Mouse (Mus musculus): ENCODE data around the gene Foxo1. TPM values are rescaled to one million over a fixed set of nuclear protein-coding genes. Genes with fewer than 3 reads are reported as not detected.

Gene Foxo1
- polyA plus RNA-seq, 1 experiment from 2014 or later = 2.9 TPM

GRCm38 (mm10) chr3:52270511-52270910, 2.4 kb downstream of the Foxo1 start:
- no peak for ATAC-seq (ENCODE audit: low FRiP score)
- Histone ChIP-seq H3K4me2 (peak overlapping the region; percentile 98), H3K27ac (no peak overlapping the region), H3K9ac (no peak overlapping the region), H3K27me3 (peaks cover 40% of the 10 kb centered on the region), H3K9me3 (no peaks in the 10 kb centered on the region), H3K36me3 (replicated peaks) (no peaks in the 10 kb centered on the region), H3K4me3 (replicated peaks) (peak overlapping the region; percentile 77), H3K4me1 (peaks cover 29% of the 10 kb centered on the region)
- WGBS = 32% methylated on average over 3 of the region's 3 CpGs

GRCm38 (mm10) chr3:52271376-52271775, 3.2 kb downstream of the Foxo1 start:
- Histone ChIP-seq H3K27me3 (peaks cover 32% of the 10 kb centered on the region), H3K4me3 (replicated peaks) (no peak overlapping the region), H3K9me3 (no peaks in the 10 kb centered on the region), H3K27ac (no peak overlapping the region), H3K36me3 (replicated peaks) (no peaks in the 10 kb centered on the region), H3K4me1 (peaks cover 29% of the 10 kb centered on the region), H3K4me2 (no peak overlapping the region), H3K9ac (no peak overlapping the region)
- no peak for ATAC-seq (ENCODE audit: low FRiP score)
- 85% methylated on average over 5 of the region's 5 CpGs for WGBS

DNA sequence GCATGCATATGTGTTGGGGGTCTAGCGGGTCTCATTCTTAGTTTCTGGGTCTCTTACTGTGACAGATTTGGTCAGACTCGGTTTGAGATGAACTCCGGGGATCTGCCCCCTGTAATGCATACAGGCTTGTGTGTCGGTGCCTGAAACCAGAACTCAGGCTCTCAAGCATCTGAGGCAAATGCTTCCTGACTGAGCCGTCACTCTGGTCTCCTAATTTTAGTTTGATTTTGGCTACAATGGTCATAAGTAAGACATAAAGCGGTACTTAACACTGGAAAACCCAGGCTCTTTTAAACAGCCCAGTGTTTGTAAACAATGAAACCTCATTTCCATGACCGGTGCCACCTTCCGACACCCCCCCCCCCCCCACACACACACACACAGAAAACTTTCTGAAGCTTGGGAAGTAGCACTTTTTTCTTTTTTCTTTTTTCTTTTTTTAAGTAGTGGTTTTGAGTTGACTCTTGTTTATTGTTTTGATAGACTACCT, 4.3 kb downstream of the Foxo1 start:
- Histone ChIP-seq H3K9me3 (no peaks in the 10 kb centered on the region), H3K4me3 (replicated peaks) (no peak overlapping the region), H3K36me3 (replicated peaks) (no peaks in the 10 kb centered on the region), H3K4me1 (peaks cover 20% of the 10 kb centered on the region), H3K4me2 (no peak overlapping the region), H3K27me3 (peaks cover 22% of the 10 kb centered on the region), H3K27ac (no peak overlapping the region), H3K9ac (no peak overlapping the region)
- 60% methylated on average over 8 of the region's 8 CpGs for WGBS
- no peak for ATAC-seq (ENCODE audit: low FRiP score)

DNA sequence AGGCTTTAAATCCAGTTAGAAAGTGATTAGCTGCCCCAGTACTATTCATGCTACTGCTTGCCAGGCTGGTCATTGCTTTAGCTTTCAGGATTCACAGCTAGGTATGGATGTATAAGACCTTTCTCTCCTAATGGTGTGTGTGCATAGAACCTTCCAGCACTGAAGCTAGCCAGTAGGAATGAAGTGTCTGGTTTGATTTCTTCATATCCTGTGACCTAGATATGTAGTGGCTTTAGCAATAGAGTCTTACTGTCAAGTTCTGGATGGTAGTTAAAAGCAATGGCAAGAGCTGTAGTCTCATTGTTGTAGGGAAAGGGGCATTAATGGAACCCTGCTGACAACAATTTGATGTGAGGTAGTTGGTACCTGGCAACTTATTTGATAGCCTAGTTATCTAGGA, 6.3 kb downstream of the Foxo1 start:
- H3K27me3 ChIP-seq = peaks cover 12% of the 10 kb centered on the region
- no peak for ATAC-seq (ENCODE audit: low FRiP score)
- H3K9ac ChIP-seq = no peak overlapping the region
- no peaks in the 10 kb centered on the region for H3K9me3 ChIP-seq
- H3K27ac ChIP-seq = no peak overlapping the region
- no peak overlapping the region for H3K4me2 ChIP-seq
- peaks cover 7% of the 10 kb centered on the region for H3K4me1 ChIP-seq
- no peak overlapping the region for H3K4me3 ChIP-seq (replicated peaks)
- no peaks in the 10 kb centered on the region for H3K36me3 ChIP-seq (replicated peaks)

DNA sequence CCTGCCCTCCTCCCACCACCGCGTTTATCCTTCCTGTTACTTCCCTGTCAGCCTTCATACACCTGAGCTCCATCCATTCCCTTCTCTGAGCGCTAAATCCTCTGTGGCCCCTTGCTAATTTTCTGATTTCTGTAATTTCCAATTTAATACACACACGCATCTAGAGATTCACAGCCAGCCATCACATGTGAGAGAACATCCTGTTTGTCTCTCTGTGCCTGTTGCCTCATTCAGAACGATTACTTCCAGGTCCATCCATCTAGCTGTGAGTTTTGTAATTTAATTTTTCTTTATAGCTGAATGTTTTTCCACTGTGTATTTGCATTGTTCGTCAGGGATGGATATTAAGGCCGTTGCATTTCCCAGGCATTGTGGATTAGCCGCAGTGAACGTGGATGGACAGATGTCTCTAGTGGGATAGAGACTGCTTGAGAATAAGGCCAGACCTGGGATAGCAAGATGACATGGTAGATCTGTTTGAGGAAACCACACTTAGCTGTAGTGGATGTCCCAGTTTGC, 7.0 kb downstream of the Foxo1 start:
- Histone ChIP-seq H3K27ac (no peak overlapping the region), H3K36me3 (replicated peaks) (no peaks in the 10 kb centered on the region), H3K9me3 (no peaks in the 10 kb centered on the region), H3K9ac (no peak overlapping the region), H3K27me3 (peaks cover 5% of the 10 kb centered on the region), H3K4me3 (replicated peaks) (no peak overlapping the region), H3K4me1 (peaks cover 1% of the 10 kb centered on the region; the same call in 1 of the 2 replicates), H3K4me2 (no peak overlapping the region)
- WGBS = 89% methylated on average over 9 of the region's 9 CpGs
- ATAC-seq (ENCODE audit: low FRiP score) = no peak

DNA sequence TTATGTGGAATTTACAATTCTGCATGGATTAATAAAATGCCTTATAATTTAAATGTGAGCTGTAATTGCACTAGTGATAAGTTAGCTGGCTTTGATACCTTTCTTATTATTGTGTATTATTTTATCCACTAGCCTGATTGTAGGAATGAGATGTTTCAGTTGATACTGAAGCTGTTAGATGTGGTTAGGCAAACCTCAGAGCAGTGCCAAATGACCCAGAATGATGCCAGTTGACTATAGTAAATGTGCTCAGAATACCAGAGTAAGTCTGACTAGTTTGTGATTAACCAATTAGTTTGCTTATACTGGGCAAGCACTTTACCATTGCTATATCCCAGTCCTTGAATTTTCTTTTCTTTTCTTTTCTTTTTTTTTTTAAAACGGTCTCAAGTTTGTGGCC, 12.5 kb downstream of the Foxo1 start:
- H3K4me2 ChIP-seq = no peak overlapping the region
- no peak overlapping the region for H3K27ac ChIP-seq
- ATAC-seq (ENCODE audit: low FRiP score) = no peak
- WGBS = 88% methylated on average over 1 of the region's 1 CpGs
- H3K4me3 ChIP-seq (replicated peaks) = no peak overlapping the region
- H3K4me1 ChIP-seq = no peaks in the 10 kb centered on the region
- H3K36me3 ChIP-seq (replicated peaks) = no peaks in the 10 kb centered on the region
- no peak overlapping the region for H3K9ac ChIP-seq
- H3K27me3 ChIP-seq = no peaks in the 10 kb centered on the region
- H3K9me3 ChIP-seq = no peaks in the 10 kb centered on the region

DNA sequence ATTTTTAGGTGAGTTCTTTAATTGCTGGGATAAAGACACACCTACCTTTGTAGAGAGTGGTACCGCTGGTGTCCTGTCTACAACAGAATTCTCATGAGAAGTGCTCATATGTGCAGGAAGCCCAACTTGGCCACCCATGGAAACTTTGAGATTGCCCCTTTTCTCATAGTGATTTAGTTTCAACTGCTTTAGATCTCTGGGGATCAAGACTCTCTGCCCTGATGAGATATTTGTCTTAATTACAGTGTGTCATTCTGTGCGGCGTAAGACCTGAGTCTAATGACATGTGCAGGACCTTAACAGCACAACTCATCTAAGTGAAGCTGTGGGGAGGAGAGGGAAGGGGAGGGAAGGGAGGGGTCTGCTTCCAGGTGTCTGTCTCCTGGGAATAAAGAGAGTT, 13.7 kb downstream of the Foxo1 start:
- H3K9me3 ChIP-seq = no peaks in the 10 kb centered on the region
- no peak for ATAC-seq (ENCODE audit: low FRiP score)
- no peak overlapping the region for H3K9ac ChIP-seq
- H3K4me3 ChIP-seq (replicated peaks) = no peak overlapping the region
- no peaks in the 10 kb centered on the region for H3K4me1 ChIP-seq
- H3K4me2 ChIP-seq = no peak overlapping the region
- no peak overlapping the region for H3K27ac ChIP-seq
- 91% methylated on average over 3 of the region's 3 CpGs for WGBS
- H3K36me3 ChIP-seq (replicated peaks) = no peaks in the 10 kb centered on the region
- no peaks in the 10 kb centered on the region for H3K27me3 ChIP-seq

DNA sequence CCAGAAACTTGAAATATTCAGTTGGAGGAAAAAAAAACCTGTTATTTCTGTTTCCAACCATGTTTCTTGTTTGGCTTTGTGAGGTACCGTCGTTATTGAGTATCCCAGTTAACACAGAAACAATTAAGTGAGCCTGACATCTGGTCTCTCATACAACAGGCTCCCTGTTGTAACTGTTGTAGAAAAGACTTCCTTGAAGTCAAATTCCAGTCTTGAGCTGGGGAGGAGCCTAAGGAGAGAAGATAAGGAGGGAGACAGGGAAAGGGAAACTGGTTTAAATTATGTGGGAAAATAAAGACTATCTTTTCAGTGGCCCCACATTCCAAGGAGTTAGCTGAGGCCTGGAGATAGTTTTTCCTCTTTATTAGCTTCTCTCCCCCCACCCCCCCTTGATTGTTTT, 14.2 kb downstream of the Foxo1 start:
- Histone ChIP-seq H3K4me2 (no peak overlapping the region), H3K27me3 (no peaks in the 10 kb centered on the region), H3K36me3 (replicated peaks) (no peaks in the 10 kb centered on the region), H3K27ac (no peak overlapping the region), H3K4me1 (no peaks in the 10 kb centered on the region), H3K4me3 (replicated peaks) (no peak overlapping the region), H3K9ac (no peak overlapping the region), H3K9me3 (no peaks in the 10 kb centered on the region)
- ATAC-seq (ENCODE audit: low FRiP score) = no peak
- 54% methylated on average over 2 of the region's 2 CpGs for WGBS

DNA sequence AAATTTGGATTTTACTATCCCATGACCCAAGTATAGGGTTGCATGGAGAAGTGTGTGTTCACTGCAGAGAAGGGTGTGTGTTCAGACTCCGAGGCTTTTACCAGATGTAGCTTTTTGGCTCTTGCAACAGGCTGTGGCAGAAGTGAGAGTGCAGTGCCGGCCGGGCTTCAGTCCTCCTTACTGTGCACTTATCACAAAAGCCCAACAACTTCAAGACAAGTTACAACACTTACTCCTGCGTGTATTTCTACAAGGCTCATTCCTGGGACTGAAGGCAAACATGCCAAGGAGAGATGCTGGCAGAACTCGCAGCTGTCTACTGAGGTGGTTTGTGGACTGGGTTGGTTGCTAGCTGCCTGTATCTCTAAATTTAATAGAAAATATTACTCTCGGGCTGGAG, 15.4 kb downstream of the Foxo1 start:
- no peaks in the 10 kb centered on the region for H3K9me3 ChIP-seq
- H3K4me3 ChIP-seq (replicated peaks) = no peak overlapping the region
- H3K27ac ChIP-seq = no peak overlapping the region
- WGBS = 91% methylated on average over 6 of the region's 6 CpGs
- no peak for ATAC-seq (ENCODE audit: low FRiP score)
- no peak overlapping the region for H3K9ac ChIP-seq
- no peaks in the 10 kb centered on the region for H3K36me3 ChIP-seq (replicated peaks)
- H3K27me3 ChIP-seq = no peaks in the 10 kb centered on the region
- H3K4me1 ChIP-seq = no peaks in the 10 kb centered on the region
- H3K4me2 ChIP-seq = no peak overlapping the region

DNA sequence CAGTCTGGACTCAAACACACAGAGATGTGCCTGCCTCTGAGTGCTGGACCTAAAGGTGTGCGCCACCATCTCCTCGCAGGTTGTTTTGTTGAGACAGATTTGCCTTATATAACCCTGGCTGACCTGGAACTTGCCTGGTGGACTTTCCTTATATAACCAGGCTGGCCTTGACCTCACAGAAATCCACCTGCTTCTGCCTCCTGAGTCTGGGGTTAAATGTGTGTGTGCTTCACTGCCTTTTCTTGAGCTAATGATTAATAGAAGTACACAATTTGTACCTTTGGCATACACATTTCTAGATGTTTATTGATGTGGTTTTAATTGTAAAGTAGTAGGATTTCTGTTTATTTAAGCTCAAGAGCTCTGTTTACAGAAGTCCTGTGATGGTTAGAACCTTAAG, 22.7 kb downstream of the Foxo1 start:
- no peak for ATAC-seq (ENCODE audit: low FRiP score)
- Histone ChIP-seq H3K4me2 (no peak overlapping the region), H3K36me3 (replicated peaks) (no peaks in the 10 kb centered on the region), H3K27ac (no peak overlapping the region), H3K27me3 (no peaks in the 10 kb centered on the region), H3K9me3 (no peaks in the 10 kb centered on the region), H3K9ac (no peak overlapping the region), H3K4me1 (peaks cover 3% of the 10 kb centered on the region; the same call in 1 of the 2 replicates), H3K4me3 (replicated peaks) (no peak overlapping the region)
- WGBS = 95% methylated on average over 2 of the region's 2 CpGs

DNA sequence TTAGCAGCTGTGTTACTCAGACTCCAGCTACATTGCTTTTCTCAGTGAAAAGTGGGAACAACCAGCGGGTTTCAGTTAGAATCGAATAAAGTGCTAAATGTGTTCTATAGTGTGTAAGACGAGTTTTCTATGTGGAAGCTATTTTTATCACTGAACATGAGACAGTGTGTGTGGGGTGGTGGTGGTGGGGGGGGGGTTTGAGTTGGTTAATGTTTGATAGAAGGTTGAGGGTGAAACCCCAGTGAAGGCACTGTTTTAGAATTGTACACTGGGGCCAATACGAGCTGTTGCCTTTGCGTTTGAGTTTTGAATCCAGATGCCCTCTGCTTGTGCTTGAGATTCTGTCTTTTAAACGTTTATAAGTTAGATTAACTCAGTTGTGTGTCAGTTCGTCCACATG, 24.4 kb downstream of the Foxo1 start:
- 83% methylated on average over 7 of the region's 7 CpGs for WGBS
- no peak for ATAC-seq (ENCODE audit: low FRiP score)
- H3K9me3 ChIP-seq = no peaks in the 10 kb centered on the region
- peaks cover 3% of the 10 kb centered on the region; the same call in 1 of the 2 replicates for H3K4me1 ChIP-seq
- H3K4me3 ChIP-seq (replicated peaks) = no peak overlapping the region
- H3K9ac ChIP-seq = no peak overlapping the region
- no peak overlapping the region for H3K4me2 ChIP-seq
- H3K36me3 ChIP-seq (replicated peaks) = no peaks in the 10 kb centered on the region
- H3K27me3 ChIP-seq = no peaks in the 10 kb centered on the region
- H3K27ac ChIP-seq = no peak overlapping the region

GRCm38 (mm10) chr3:52293946-52294345, 25.8 kb downstream of the Foxo1 start:
- Histone ChIP-seq H3K4me2 (no peak overlapping the region), H3K27me3 (no peaks in the 10 kb centered on the region), H3K4me1 (peaks cover 3% of the 10 kb centered on the region; the same call in 1 of the 2 replicates), H3K9ac (no peak overlapping the region), H3K27ac (no peak overlapping the region), H3K4me3 (replicated peaks) (no peak overlapping the region), H3K36me3 (replicated peaks) (no peaks in the 10 kb centered on the region), H3K9me3 (no peaks in the 10 kb centered on the region)
- WGBS = 71% methylated on average over 5 of the region's 5 CpGs
- ATAC-seq (ENCODE audit: low FRiP score) = no peak

- WGBS = 84% methylated on average over 1 of the region's 1 CpGs
- Histone ChIP-seq H3K9ac (no peak overlapping the region), H3K4me3 (replicated peaks) (no peak overlapping the region), H3K27ac (no peak overlapping the region), H3K4me1 (peaks cover 6% of the 10 kb centered on the region), H3K27me3 (no peaks in the 10 kb centered on the region), H3K9me3 (no peaks in the 10 kb centered on the region), H3K36me3 (replicated peaks) (no peaks in the 10 kb centered on the region), H3K4me2 (no peak overlapping the region)
- ATAC-seq (ENCODE audit: low FRiP score) = no peak
These were observed 27.6 kb downstream of the Foxo1 start for GRCm38 (mm10) chr3:52295688-52296087.
